Mouse (Mus musculus) E14TG2a.4 (cell line): ENCODE results near the gene Rbm38.

Source experiments
- CTCF ChIP-seq: conservative IDR thresholded peaks from 2 replicates; pipeline ENCODE4 v1.5.1; 2014; ENCODE audit warnings: low read length
- NANOG ChIP-seq: IDR thresholded peaks from 2 replicates; pipeline ENCODE4 v1.6.1; 2014; ENCODE audit warnings: borderline replicate concordance, low read length, mixed read lengths
- POU5F1 ChIP-seq: IDR thresholded peaks from 2 replicates; pipeline ENCODE4 v1.6.1; 2014; ENCODE audit warnings: low read length, borderline replicate concordance

GRCm38 (mm10) chr2:173039041-173039440 is 18.7 kb downstream of the Rbm38 start:
- TF ChIP-seq CTCF (no peak), NANOG (no peak), POU5F1 (no peak)
